Mouse (Mus musculus): Measurements from ENCODE around the gene Bex2.
"Not testable (repeated sequence)": the region's sequence is repeated elsewhere in the genome, so short reads cannot be mapped to it uniquely, and the experiment has no call there.

GRCm38 (mm10) chrX:136032799-136033763, 35.0 kb downstream of the Bex2 start, which contains the start of gene Arxes1:
- TF ChIP-seq CTCF (IDR thresholded peaks at IDR 0.05; ENCODE audit: low read depth); EP300 (optimal IDR thresholded peaks at IDR 0.05): not testable (repeated sequence)
